Mouse (Mus musculus) hindbrain, embryonic 16.5 days (tissue): ENCODE data around the gene Btnl2. TPM values are rescaled to one million over a fixed set of nuclear protein-coding genes. Genes with fewer than 3 reads are reported as not detected.

Source experiments
- ATAC-seq: fragments of 200-750 bp; cut with Nextera tagmentation; 2 replicates; pipeline ENCODE4 v1.8.0; 2017; ENCODE audit warnings: moderate TSS enrichment, moderate library complexity
- H3K27ac ChIP-seq: fragments of 300-500 bp; sonication (generic); 2 replicates; pipeline ENCODE4 v1.5.1; 2014; ENCODE audit warnings: low read depth, mild to moderate bottlenecking, control low read depth, low read length, moderate library complexity
- H3K27me3 ChIP-seq: fragments of 300-500 bp; sonication (generic); replicated peaks from 2 replicates; pipeline ENCODE4 v1.6.1; 2014; ENCODE audit warnings: low read length; ENCODE audit not compliant: control insufficient read depth, insufficient read depth
- H3K36me3 ChIP-seq: fragments of 300-500 bp; sonication (generic); 2 replicates; pipeline ENCODE4 v1.6.1; 2014; ENCODE audit warnings: mild to moderate bottlenecking, low read length, moderate library complexity, mixed read lengths; ENCODE audit not compliant: control insufficient read depth, insufficient read depth
- H3K4me1 ChIP-seq: fragments of 300-500 bp; sonication (generic); 2 replicates; pipeline ENCODE4 v1.6.1; 2014; ENCODE audit warnings: low read depth, low read length; ENCODE audit not compliant: control insufficient read depth, insufficient read depth
- H3K4me2 ChIP-seq: fragments of 300-500 bp; sonication (generic); 2 replicates; pipeline ENCODE4 v1.6.1; 2014; ENCODE audit warnings: mild to moderate bottlenecking, low read length, control low read depth, moderate library complexity
- H3K4me3 ChIP-seq: fragments of 300-500 bp; sonication (generic); 2 replicates; pipeline ENCODE4 v1.5.1; 2014; ENCODE audit warnings: mild to moderate bottlenecking, low read length, control low read depth, moderate library complexity
- H3K9ac ChIP-seq: fragments of 300-500 bp; sonication (generic); 2 replicates; pipeline ENCODE4 v1.6.1; 2014; ENCODE audit warnings: low read depth, mild to moderate bottlenecking, control low read depth, low read length, moderate library complexity
- H3K9me3 ChIP-seq: fragments of 300-500 bp; sonication (generic); 2 replicates; pipeline ENCODE4 v1.6.1; 2014; ENCODE audit warnings: mild to moderate bottlenecking, low read length, moderate library complexity; ENCODE audit not compliant: control insufficient read depth
- WGBS: fragments of 180-500 bp; shearing (Covaris S2); extraction: QIAGEN DNeasy Blood & Tissue Kit; methylation state at CpG from one replicate; pipeline ENCODE4 v1.1.7; 2014; 5-methylcytosine and 5-hydroxymethylcytosine counted together
- polyA plus RNA-seq: library from polyadenylated mRNA; unstranded; fragments of >200 nt; fragmentation: Nextera tagmentation; extraction: Ambion mirVana; gene quantifications from 2 replicates; pipeline ENCODE4 v1.2.1, GENCODE M21; 2015

The Btnl2 gene
- polyA plus RNA-seq, 1 experiment from 2014 or later, result not detected

DNA sequence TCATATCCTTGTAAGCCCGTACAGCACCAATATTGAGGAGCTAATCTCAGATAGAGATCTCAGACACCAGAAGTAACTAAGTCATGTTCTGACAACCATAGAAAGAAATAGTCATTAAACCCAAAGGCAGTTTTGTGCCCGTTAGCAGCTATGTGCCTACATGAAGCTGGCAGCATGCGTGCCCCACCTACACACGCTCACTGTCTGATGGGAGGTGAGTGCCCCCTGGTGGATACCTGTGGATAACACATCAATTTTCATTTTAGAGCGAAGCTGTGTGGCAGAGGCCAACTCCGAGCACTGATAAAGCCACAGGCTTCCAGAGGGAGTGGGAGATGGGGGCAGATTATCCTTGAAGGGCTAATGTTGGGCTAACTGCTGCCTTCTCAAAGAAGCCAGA is 56.5 kb downstream of the Btnl2 start:
- H3K9me3 ChIP-seq, result no peaks in the 10 kb centered on the region
- H3K27me3 ChIP-seq, result no peaks in the 10 kb centered on the region
- WGBS, result 22% methylated on average over 6 of the region's 6 CpGs
- H3K4me2 ChIP-seq, result no peak overlapping the region
- no peak overlapping the region for H3K9ac ChIP-seq
- H3K36me3 ChIP-seq, result no peaks in the 10 kb centered on the region
- peak; percentile 88 for ATAC-seq
- H3K4me1 ChIP-seq, result no peaks in the 10 kb centered on the region
- H3K4me3 ChIP-seq, result no peak overlapping the region
- H3K27ac ChIP-seq, result no peak overlapping the region

Other genes starting within 250 kb of the Btnl2 start
- 20.5 and 20.9 TPM in 2 replicates for gene H2-DMa, start 235.3 kb upstream of the Btnl2 start, polyA plus RNA-seq
- 98.5 and 123 TPM in 2 replicates for gene Brd2, start 232.2 kb upstream of the Btnl2 start, polyA plus RNA-seq
- gene H2-DMb2, start 211.5 kb upstream of the Btnl2 start, polyA plus RNA-seq, result 0.25 and 0.28 TPM in 2 replicates
- 0.68 and 1.5 TPM in 2 replicates for gene H2-DMb1, start 201.8 kb upstream of the Btnl2 start, polyA plus RNA-seq
- gene Tap1, start 167.3 kb upstream of the Btnl2 start, polyA plus RNA-seq, result 4.6 and 6.1 TPM in 2 replicates
- gene Psmb9, start 167.1 kb upstream of the Btnl2 start, polyA plus RNA-seq, result 1.8 and 2.2 TPM in 2 replicates
- 3.0 and 4.1 TPM in 2 replicates for gene Psmb8, start 157.1 kb upstream of the Btnl2 start, polyA plus RNA-seq
- 2.9 and 3.2 TPM in 2 replicates for gene Tap2, start 151.3 kb upstream of the Btnl2 start, polyA plus RNA-seq
- 0.16 and 0.33 TPM in 2 replicates for gene H2-Ob, start 115.9 kb upstream of the Btnl2 start, polyA plus RNA-seq
- gene H2-Ab1, start 97.1 kb upstream of the Btnl2 start, polyA plus RNA-seq, result 1.7 and 2.3 TPM in 2 replicates
- 0.59 and 0.80 TPM in 2 replicates for gene H2-Aa, start 67.0 kb upstream of the Btnl2 start, polyA plus RNA-seq
- 3.5 and 4.3 TPM in 2 replicates for gene H2-Eb1, start 49.0 kb upstream of the Btnl2 start, polyA plus RNA-seq
- 0.25 and 0.31 TPM in 2 replicates for gene H2-Eb2, start 29.2 kb upstream of the Btnl2 start, polyA plus RNA-seq
- not detected in 2 replicates for gene Btnl1, start 22.3 kb downstream of the Btnl2 start, polyA plus RNA-seq
- gene BC051142, start 44.0 kb downstream of the Btnl2 start, polyA plus RNA-seq, result 3.7 and 4.5 TPM in 2 replicates
- gene Btnl4, start 122.5 kb downstream of the Btnl2 start, polyA plus RNA-seq, result not detected in 2 replicates
- not detected in 2 replicates for gene Btnl6, start 162.5 kb downstream of the Btnl2 start, polyA plus RNA-seq
- gene Notch4, start 209.4 kb downstream of the Btnl2 start, polyA plus RNA-seq, result 6.1 and 6.4 TPM in 2 replicates
- 3.4 and 4.9 TPM in 2 replicates for gene Gpsm3, start 235.0 kb downstream of the Btnl2 start, polyA plus RNA-seq
- 7.3 and 8.3 TPM in 2 replicates for gene Pbx2, start 236.4 kb downstream of the Btnl2 start, polyA plus RNA-seq
- 1.3 and 1.6 TPM in 2 replicates for gene Ager, start 243.0 kb downstream of the Btnl2 start, polyA plus RNA-seq
- gene Rnf5, start 248.9 kb downstream of the Btnl2 start, polyA plus RNA-seq, result 281 and 296 TPM in 2 replicates
- gene Agpat1, start 249.4 kb downstream of the Btnl2 start, polyA plus RNA-seq, result 122 and 128 TPM in 2 replicates